Mouse (Mus musculus) kidney, postnatal 25 days (tissue): Measurements from ENCODE around the gene Olfr884.

Experiments
- DNase-seq, 2 experiments: peaks; one replicate each; pipeline ENCODE4 v3.0.0; 2021; ENCODE audit warnings: mixed read lengths in 2 of 2

The Olfr884 gene

DNA sequence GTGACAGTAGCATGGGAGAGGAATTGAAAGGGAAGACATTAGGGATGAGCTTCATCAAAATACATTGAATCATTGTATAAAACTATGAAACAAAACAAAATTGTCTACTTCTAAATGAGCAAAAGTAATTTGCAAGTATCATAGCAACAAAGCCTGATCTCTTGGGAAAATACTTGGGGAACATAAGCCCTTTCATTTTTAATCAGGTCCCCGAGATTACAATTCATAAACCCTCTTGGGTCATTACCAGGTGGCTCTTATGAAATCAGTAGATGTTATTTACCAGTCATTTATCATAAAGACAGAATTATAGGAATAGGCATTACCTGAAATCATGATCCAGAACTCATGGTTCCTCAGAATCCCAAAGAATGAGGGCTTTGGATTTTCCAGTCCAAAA lies at the start of gene Olfr884:
TSS of gene Olfr884 (plus strand) at position 301 of the 400 bp plus-strand sequence.
- DNase-seq, result no peak

GRCm38 (mm10) chr9:37998581-37999204 lies 47.7 kb upstream of the Olfr884 start:
- no peak for DNase-seq

GRCm38 (mm10) chr9:38000021-38000420 lies 46.3 kb upstream of the Olfr884 start:
- no peak for DNase-seq

DNA sequence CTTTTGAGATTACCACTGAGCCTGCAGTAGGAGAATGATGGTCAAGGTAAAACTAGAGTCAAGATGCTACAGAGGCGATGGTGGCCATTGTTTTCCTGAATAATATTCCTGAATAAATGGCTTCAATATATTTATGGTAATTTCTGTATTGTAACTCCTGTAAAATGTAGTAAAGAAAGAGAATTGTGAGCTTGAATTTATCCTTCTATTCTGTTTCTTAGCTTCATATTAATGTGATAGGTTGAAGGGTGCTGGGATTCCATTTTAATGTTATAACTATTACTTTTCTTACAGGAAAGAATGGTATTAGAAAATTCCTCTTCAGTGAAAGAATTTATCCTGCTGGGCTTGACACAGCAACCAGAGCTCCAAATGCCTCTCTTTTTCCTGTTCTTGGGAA lies 20.8 kb upstream of the Olfr884 start, which contains the start of gene Olfr883:
TSS of gene Olfr883 (plus strand) at position 301 of the 400 bp plus-strand sequence.
- no peak for DNase-seq

DNA sequence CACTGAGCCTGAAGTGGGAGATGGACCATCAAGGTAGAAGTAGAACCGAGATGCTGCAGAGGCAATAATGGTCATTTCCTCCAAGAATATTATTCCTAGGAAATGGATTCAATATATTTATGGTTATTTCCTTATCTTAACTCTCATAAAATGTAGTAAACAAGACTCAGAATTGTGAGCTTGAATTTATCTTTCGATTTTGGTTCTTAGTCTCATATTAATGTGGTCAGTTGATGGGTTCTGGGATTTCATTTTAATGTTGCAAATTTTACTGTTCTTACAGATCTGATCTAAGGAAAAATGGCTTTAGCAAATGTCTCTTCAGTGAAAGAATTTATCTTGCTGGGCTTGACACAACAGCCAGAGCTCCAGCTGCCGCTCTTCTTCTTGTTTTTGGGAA lies 14.7 kb downstream of the Olfr884 start, which contains the start of gene Olfr885:
TSS of gene Olfr885 (plus strand) at position 301 of the 400 bp plus-strand sequence.
- DNase-seq, result no peak

DNA sequence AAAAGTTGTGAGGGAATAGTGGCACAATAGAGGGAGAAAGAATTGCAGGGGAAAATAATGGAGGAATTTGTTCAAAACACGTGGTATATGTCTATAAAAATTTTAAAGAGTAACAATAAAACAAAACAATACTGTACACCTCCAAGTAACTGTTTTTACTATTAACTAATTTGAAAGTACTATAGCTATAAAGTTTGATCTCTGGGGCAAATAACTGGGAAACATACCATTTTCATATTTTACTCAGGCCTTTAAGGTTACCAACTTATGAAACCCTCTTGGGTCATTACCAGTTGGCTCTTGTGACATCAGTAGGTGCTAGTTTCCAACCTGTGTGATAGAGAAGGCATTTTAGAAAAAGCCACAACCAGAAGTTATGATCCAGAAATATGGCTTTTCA lies 37.4 kb downstream of the Olfr884 start, which contains the start of gene Olfr887:
TSS of gene Olfr887 (plus strand) at position 301 of the 400 bp plus-strand sequence.
- no peak for DNase-seq
